Mouse (Mus musculus) testis, postnatal 14 days (tissue): ENCODE data around the gene Olfr786.

Experiments
- DNase-seq: peaks from one replicate; pipeline ENCODE4 v3.0.0; 2021; ENCODE audit warnings: low spot score

The Olfr786 gene

GRCm38 (mm10) chr10:129427006-129427405, at the start of gene Olfr786:
Gene Olfr786, plus strand, starts transcription at chr10:129427306.
- no peak for DNase-seq

- DNase-seq, result no peak
These were observed 43.3 kb upstream of the Olfr786 start, which contains the start of gene Olfr784 for GRCm38 (mm10) chr10:129383783-129384182. Gene Olfr784, plus strand, starts transcription at chr10:129384083.

GRCm38 (mm10) chr10:129400892-129401291, 26.2 kb upstream of the Olfr786 start:
- DNase-seq, result no peak

DNA sequence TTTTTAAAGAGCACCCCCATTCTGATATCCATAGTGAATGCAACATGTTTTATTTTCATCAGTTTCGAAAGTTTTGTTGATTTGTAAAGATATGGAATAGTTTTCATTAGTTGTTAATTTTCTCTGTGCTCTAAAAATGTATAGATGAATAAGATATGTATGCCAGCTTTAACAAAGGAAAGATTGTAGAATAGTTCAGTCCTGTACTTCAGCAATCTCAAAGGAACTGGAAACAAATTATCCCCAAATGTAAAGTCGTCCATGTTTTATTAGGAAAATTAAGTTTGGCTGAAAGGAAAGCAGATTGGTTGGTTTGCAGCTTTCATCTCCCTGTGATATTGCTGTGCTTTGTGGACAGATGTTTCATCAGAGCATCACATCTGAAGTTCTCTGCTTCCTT, 22.0 kb upstream of the Olfr786 start, which contains the start of gene Olfr785:
Olfr785 (plus strand) TSS at position 301 of the 400 bp plus-strand sequence.
- DNase-seq, result no peak

GRCm38 (mm10) chr10:129461562-129461961, 34.5 kb downstream of the Olfr786 start, which contains the start of gene Olfr787:
Gene Olfr787, plus strand, starts transcription at chr10:129461862.
- DNase-seq, result no peak

DNA sequence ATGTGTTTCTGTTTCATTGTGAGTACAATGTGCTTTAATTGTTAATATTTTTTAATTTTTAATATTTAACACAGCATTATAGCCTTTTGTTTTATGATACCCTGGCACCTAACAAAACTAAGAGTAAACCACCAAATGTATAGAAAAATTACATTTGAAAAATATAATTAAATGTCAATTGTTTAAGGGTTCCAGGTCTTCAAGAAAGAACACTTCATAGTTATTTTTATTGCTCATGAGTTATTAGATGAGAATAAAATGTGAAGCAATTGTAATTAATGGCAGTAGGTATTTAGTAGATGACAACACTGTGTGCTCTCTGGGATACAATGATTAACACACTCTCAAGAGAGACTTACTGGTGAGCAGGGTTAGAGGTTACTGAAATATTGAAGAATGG, 43.6 kb downstream of the Olfr786 start, which contains the start of gene Olfr788:
Olfr788 (plus strand) TSS at position 301 of the 400 bp plus-strand sequence.
- DNase-seq, result no peak

GRCm38 (mm10) chr10:129473256-129473655, 46.1 kb downstream of the Olfr786 start:
- DNase-seq, result no peak

- DNase-seq, result no peak
These were observed 46.6 kb downstream of the Olfr786 start for GRCm38 (mm10) chr10:129473723-129474122.

GRCm38 (mm10) chr10:129484452-129484851, 57.3 kb downstream of the Olfr786 start, which contains the start of gene Olfr789:
Gene Olfr789, plus strand, starts transcription at chr10:129484752.
- no peak for DNase-seq
